Mouse (Mus musculus) G1E (cell line): ENCODE measurements at regions not wholly inside any gene's neighbourhood (a gene's known extent, or its start where the extent isn't known, plus 50 kb on each side); places are given as distances from the start of the nearest gene placed in this dataset.

Experiments
- ATAC-seq: 2 replicates; pipeline ENCODE4 v1.8.0; 2016; ENCODE audit warnings: mild to moderate bottlenecking; ENCODE audit not compliant: insufficient number of reproducible peaks, poor library complexity, low FRiP score, severe bottlenecking; ENCODE audit errors: extremely low read depth
- DNase-seq: peaks from one replicate; pipeline ENCODE4 v3.0.0; 2012; ENCODE audit warnings: low spot score
- H3K27me3 ChIP-seq: 2 replicates; pipeline ENCODE4 v1.6.1; 2012; ENCODE audit warnings: mild to moderate bottlenecking, low read length, inconsistent platforms; ENCODE audit not compliant: insufficient read depth
- H3K36me3 ChIP-seq: replicated peaks from 2 replicates; pipeline ENCODE3; 2012; ENCODE audit warnings: mild to moderate bottlenecking, inconsistent platforms
- H3K4me1 ChIP-seq: 2 replicates; pipeline ENCODE4 v1.6.1; 2012; ENCODE audit warnings: low read depth, low read length, inconsistent platforms, mixed read lengths; ENCODE audit not compliant: insufficient read depth
- H3K4me3 ChIP-seq: 2 replicates; pipeline ENCODE4 v1.5.1; 2012; ENCODE audit warnings: low read depth, mild to moderate bottlenecking, inconsistent platforms, low read length, moderate library complexity, mixed read lengths
- H3K9me3 ChIP-seq: replicated peaks from 2 replicates; pipeline ENCODE4 v1.6.1; 2012; ENCODE audit warnings: inconsistent platforms
- CTCF ChIP-seq: IDR thresholded peaks from 2 replicates; pipeline ENCODE4 v1.5.1; 2012; ENCODE audit warnings: low read depth, low read length, inconsistent platforms, mixed read lengths
- GATA1 ChIP-seq: IDR thresholded peaks from 2 replicates; pipeline ENCODE4 v1.6.1; 2012; ENCODE audit warnings: borderline replicate concordance, low read length, inconsistent platforms, mixed read lengths
- GATA2 ChIP-seq: IDR thresholded peaks from 2 replicates; pipeline ENCODE4 v1.6.1; 2012; ENCODE audit warnings: low read depth, low read length, inconsistent platforms, borderline replicate concordance
- POLR2AphosphoS5 ChIP-seq: IDR thresholded peaks from 2 replicates; pipeline ENCODE4 v1.6.1; 2012; ENCODE audit warnings: low read depth, low read length, inconsistent platforms; ENCODE audit not compliant: insufficient replicate concordance
- TAL1 ChIP-seq: conservative IDR thresholded peaks from 2 replicates; pipeline ENCODE4 v1.6.1; 2012; ENCODE audit warnings: low read depth, low read length, inconsistent platforms, mixed read lengths

DNA sequence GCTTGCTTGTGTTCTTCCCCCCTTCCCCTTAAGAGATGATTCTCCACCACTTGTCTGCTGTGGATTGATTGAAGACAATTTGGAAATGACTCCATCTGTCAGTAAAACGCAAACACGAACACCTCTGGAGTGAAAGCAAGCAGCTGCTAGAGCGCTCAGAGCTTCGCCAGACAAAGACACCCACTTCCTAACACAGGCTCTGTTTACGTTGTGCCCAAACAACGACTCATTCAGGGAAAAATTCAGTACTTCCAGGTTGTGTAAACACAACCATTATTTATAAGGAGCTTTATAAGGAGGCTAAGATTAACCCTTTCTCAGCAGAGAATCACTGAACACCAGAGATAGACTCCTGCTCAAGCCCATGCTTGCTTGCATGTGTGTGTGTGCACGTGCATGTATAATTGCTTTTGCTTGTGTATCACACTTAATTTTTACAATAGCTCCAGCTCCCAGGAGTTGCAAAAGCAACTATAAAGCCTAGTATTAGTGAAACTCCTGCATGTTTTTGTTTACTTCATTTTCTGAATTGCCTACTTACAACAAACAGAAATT, 209.5 kb downstream of the Btg1 start:
- Histone ChIP-seq H3K27me3 (no peaks in the 10 kb centered on the region), H3K4me3 (no peak overlapping the region), H3K36me3 (no peaks in the 10 kb centered on the region), H3K4me1 (no peaks in the 10 kb centered on the region), H3K9me3 (peaks cover 17% of the 10 kb centered on the region)
- DNase-seq (no peak), ATAC-seq (no peak)
- TF ChIP-seq TAL1 (no peak), GATA2 (no peak), GATA1 (no peak), CTCF (no peak), POLR2AphosphoS5 (no peak)

DNA sequence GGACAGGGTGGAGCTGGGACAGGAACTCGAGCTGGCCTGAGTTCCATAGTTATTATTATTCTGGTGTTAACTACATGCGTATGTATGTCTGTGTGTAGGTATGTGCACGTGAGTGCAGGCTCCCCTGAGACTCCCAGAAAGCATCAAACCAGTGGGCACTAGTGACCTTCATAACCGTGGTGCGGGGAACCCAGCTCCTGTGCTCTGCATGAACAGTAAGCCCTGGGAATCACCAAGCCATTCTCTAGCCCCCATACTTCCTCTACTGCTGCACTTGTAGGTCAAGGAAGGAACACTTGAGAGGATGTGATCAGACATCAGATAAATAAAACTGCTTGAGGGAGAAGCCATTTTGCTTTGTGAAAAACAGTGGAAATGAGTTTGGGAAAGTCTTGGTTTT, 211.2 kb downstream of the Btg1 start:
- H3K4me1 ChIP-seq = no peaks in the 10 kb centered on the region
- TF ChIP-seq POLR2AphosphoS5 (no peak), CTCF (no peak), GATA1 (no peak), TAL1 (no peak), GATA2 (no peak)
- H3K27me3 ChIP-seq = no peaks in the 10 kb centered on the region
- DNase-seq (no peak), ATAC-seq (no peak)
- peaks cover 21% of the 10 kb centered on the region for H3K9me3 ChIP-seq
- H3K36me3 ChIP-seq = no peaks in the 10 kb centered on the region
- no peak overlapping the region for H3K4me3 ChIP-seq

DNA sequence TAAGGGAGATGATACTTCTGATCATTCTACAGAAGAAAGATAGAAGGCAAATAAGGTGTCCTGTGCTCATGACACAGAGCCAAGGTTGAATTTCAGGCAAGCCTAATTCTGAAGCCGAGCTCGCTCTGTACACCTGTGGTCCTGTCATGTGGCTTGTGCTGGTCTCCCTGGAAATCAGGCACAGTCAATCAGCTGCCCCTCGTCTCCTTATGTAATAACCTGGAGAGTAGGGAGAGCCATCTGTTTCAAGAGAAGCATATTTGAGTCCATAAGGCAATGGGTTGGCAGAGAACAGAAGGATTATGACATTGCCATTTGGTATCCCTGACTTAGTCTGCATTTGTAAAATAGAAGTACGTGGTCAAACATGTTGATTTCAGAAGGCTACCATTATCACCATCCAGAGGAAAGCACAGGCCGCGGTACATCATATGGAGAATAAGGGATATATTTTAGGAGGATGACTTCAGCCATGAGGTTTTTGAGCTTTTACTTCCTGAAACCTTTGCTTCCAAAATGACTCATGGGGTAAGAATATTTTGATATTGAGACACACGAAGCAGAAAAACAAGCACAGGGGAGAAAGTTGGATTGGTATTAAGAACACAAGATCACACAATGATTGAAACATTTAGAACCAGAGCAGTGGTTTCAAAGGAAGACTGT, 211.9 kb downstream of the Btg1 start:
- H3K9me3 ChIP-seq = peaks cover 22% of the 10 kb centered on the region
- ATAC-seq (no peak), DNase-seq (no peak)
- H3K27me3 ChIP-seq = no peaks in the 10 kb centered on the region
- H3K36me3 ChIP-seq = no peaks in the 10 kb centered on the region
- TF ChIP-seq GATA2 (no peak), GATA1 (no peak), CTCF (no peak), POLR2AphosphoS5 (no peak), TAL1 (no peak)
- H3K4me1 ChIP-seq = no peaks in the 10 kb centered on the region
- no peak overlapping the region for H3K4me3 ChIP-seq

DNA sequence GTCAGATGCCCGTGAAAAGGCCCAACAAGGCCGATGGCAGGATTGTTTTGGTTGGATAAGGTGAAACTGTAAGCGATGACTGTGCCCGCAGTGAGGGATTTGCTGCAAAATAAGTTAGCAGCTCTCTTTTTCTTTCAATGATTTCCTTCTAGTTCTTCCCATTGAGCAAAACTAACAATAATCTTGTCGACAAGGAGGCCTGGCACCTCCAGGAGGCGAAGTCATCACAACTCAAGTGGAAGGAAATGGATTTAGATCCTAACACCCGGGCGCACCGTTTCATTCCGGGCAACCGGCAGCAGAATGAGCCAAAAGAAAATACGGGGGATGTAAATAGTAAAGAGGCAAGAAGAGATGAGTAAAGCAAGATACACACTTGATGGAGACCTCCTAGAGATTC, 214.3 kb downstream of the Btg1 start:
- TF ChIP-seq GATA1 = no peak
- TF ChIP-seq TAL1 = no peak
- TF ChIP-seq CTCF = no peak
- TF ChIP-seq POLR2AphosphoS5 = no peak
- TF ChIP-seq GATA2 = no peak
- DNase-seq = no peak

DNA sequence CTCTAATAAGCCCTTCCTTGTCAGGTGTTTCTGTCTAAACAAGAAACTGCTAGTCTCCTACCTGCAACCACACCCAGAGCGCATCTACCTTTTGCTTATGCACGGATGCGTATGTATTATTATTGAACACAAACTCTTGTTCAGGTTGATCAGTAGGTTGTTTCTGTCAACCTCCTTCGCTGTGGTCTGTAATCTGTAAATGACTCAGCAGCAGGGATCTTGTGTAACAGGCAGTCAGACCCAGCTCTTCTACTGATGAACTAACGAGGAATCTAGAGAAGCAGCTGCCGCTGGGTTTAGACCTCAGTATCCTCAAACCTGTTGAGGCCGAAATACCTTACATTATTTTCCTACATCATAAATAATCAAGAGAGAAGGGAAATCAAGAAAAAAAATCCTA, 220.4 kb downstream of the Btg1 start:
- no peaks in the 10 kb centered on the region for H3K4me1 ChIP-seq
- no peaks in the 10 kb centered on the region for H3K36me3 ChIP-seq
- H3K4me3 ChIP-seq = no peak overlapping the region
- DNase-seq (no peak), ATAC-seq (no peak)
- TF ChIP-seq CTCF = no peak
- TF ChIP-seq GATA1 = no peak
- TF ChIP-seq POLR2AphosphoS5 = no peak
- no peak for TF ChIP-seq GATA2
- TF ChIP-seq TAL1 = no peak
- H3K9me3 ChIP-seq = peaks cover 10% of the 10 kb centered on the region; the same call in 1 of the 2 replicates
- H3K27me3 ChIP-seq = no peaks in the 10 kb centered on the region

More for the DNA sequence above, 214.3 kb downstream of the Btg1 start:
- Histone ChIP-seq H3K36me3 (no peaks in the 10 kb centered on the region), H3K4me1 (no peaks in the 10 kb centered on the region), H3K9me3 (peaks cover 17% of the 10 kb centered on the region; the same call in 1 of the 2 replicates), H3K27me3 (no peaks in the 10 kb centered on the region), H3K4me3 (no peak overlapping the region)
- no peak for ATAC-seq

DNA sequence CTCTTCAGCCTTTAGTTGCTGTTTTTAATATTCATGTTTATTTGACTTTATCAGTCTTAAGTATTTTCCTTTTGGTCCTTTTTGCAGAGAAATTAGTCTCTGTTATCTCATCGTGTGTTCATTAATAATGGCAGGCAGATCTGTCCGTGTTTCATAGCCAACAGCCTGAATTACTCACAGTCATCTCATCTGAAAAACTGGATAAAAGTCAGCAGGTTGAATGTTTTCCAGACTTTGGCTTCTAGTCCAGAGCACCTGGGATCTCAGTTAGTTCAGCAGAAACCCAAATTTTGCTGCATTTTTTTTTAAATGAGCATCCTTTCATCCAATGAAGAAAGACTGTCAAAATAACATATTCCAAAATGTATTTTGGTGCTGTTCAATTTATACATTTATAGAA, 224.3 kb downstream of the Btg1 start:
- no peaks in the 10 kb centered on the region for H3K4me1 ChIP-seq
- H3K36me3 ChIP-seq = no peaks in the 10 kb centered on the region
- peaks cover 10% of the 10 kb centered on the region for H3K9me3 ChIP-seq
- ATAC-seq = no peak
- no peak for TF ChIP-seq CTCF
- no peak for TF ChIP-seq TAL1
- no peak for TF ChIP-seq GATA2
- no peak for TF ChIP-seq POLR2AphosphoS5
- TF ChIP-seq GATA1 = no peak
- no peak overlapping the region for H3K4me3 ChIP-seq
- DNase-seq = no peak
- H3K27me3 ChIP-seq = no peaks in the 10 kb centered on the region
